Mouse (Mus musculus) liver, postnatal 0 days (tissue): ENCODE data around the gene Plekhm3.

ENCODE experiments used
- CTCF ChIP-seq: sonication (generic); IDR thresholded peaks from 2 replicates; pipeline ENCODE4 v1.5.1; 2016; ENCODE audit warnings: antibody characterized with exemption, low read depth
- EP300 ChIP-seq: IDR thresholded peaks from 2 replicates; pipeline ENCODE4 v1.6.1; 2016; ENCODE audit warnings: antibody characterized with exemption, low read depth, mild to moderate bottlenecking

- no peak for TF ChIP-seq CTCF
- TF ChIP-seq EP300: no peak
Observed at GRCm38 (mm10) chr1:64871956-64872355, 84.7 kb downstream of the Plekhm3 start.
